Comparison of ENCODE assay signal across 7 mouse cellular contexts in genomic region chr9:123473377-123473776, GRCm38 (mm10). TPM values are rescaled to one million over a fixed set of nuclear protein-coding genes. Genes with fewer than 3 reads are reported as not detected.
DNase-seq lines count a peak whose midpoint lies in the region; ATAC-seq lines count a peak whose summit lies in the region.

No protein-coding gene starts in this region.

- H3K27ac ChIP-seq in heart, embryonic 16.5 days (ENCODE audit: low read length): peak overlapping the region; percentile 49
- H3K27ac ChIP-seq in kidney, embryonic 16.5 days (ENCODE audit: low read length): peak overlapping the region; percentile 27; the same call in 1 of the 2 replicates

- no peak overlapping the region for H3K9ac ChIP-seq in heart, embryonic 16.5 days (ENCODE audit: low read length)
- no peak overlapping the region for H3K9ac ChIP-seq in kidney, embryonic 16.5 days (replicated peaks; ENCODE audit: low read length)

- no peaks in the 10 kb centered on the region for H3K9me3 ChIP-seq in heart, embryonic 16.5 days (replicated peaks; ENCODE audit: control insufficient read depth, low read length)
- H3K9me3 ChIP-seq in kidney, embryonic 16.5 days (ENCODE audit: low read length): no peaks in the 10 kb centered on the region

- H3K4me1 ChIP-seq in heart, embryonic 16.5 days (ENCODE audit: control insufficient read depth, insufficient read depth, low read length): peaks cover 23% of the 10 kb centered on the region
- H3K4me1 ChIP-seq in kidney, embryonic 16.5 days (ENCODE audit: insufficient read depth, low read length): no peaks in the 10 kb centered on the region

- no peaks in the 10 kb centered on the region for H3K36me3 ChIP-seq in heart, embryonic 16.5 days (ENCODE audit: control insufficient read depth, insufficient read depth)
- H3K36me3 ChIP-seq in kidney, embryonic 16.5 days (ENCODE audit: insufficient read depth, low read length): no peaks in the 10 kb centered on the region

- no peak overlapping the region for H3K4me2 ChIP-seq in heart, embryonic 16.5 days (ENCODE audit: low read depth, low read length)
- no peak overlapping the region for H3K4me2 ChIP-seq in kidney, embryonic 16.5 days (replicated peaks; ENCODE audit: low read depth, low read length)

- no peak overlapping the region for H3K4me3 ChIP-seq in heart, embryonic 16.5 days (ENCODE audit: low read length)
- H3K4me3 ChIP-seq in kidney, embryonic 16.5 days (ENCODE audit: low read length): no peak overlapping the region

- no peak for DNase-seq in heart, adult 18-20 months
- peak; percentile 80 for DNase-seq in 3T3-L1 (ENCODE audit: low read depth, low spot score)
- peak; percentile 83 for DNase-seq in adipocyte (ENCODE audit: low spot score)
- DNase-seq in right cerebral cortex, postnatal 14 days: no peak
- no peak for DNase-seq in left cerebral cortex, adult 8-10 months (ENCODE audit: low spot score in 2 of 2)

- no peaks in the 10 kb centered on the region for H3K27me3 ChIP-seq in heart, embryonic 16.5 days (ENCODE audit: control insufficient read depth, insufficient read depth, low read length)
- no peaks in the 10 kb centered on the region for H3K27me3 ChIP-seq in kidney, embryonic 16.5 days (ENCODE audit: insufficient read depth, low read length)

- no peak for ATAC-seq in heart, embryonic 16.5 days (replicated peaks; ENCODE audit: extremely low read depth, insufficient read depth, low FRiP score)
- ATAC-seq in kidney, embryonic 16.5 days (ENCODE audit: low FRiP score, low TSS enrichment): peak; percentile 32; the same call in 1 of the 2 replicates

RNA-seq across cellular contexts. Expression of gene Limd1, which starts 5.1 kb away (rescaled TPM):
- polyA plus RNA-seq in heart, embryonic 16.5 days (2015; fragmentation: Nextera tagmentation; extraction: Ambion mirVana): 56.6 and 62.4 TPM in 2 replicates
- 10 to 100 TPM; 32.8 to 37.1 TPM for total RNA-seq in heart, adult 18-20 months (2021)
- polyA plus RNA-seq in kidney, embryonic 16.5 days (2015; fragmentation: Nextera tagmentation; extraction: Ambion mirVana): 55.7 and 58.1 TPM in 2 replicates
- 10 to 100 TPM in 1 of 4 experiments, 1 to 10 TPM in 3; 7.7 to 10.1 (median 8.0) TPM for total RNA-seq in left cerebral cortex, adult 8-10 months (2022)

RNA-seq across cellular contexts. Expression of gene Sacm1l, which starts 56.2 kb away (rescaled TPM):
- polyA plus RNA-seq in heart, embryonic 16.5 days (2015; fragmentation: Nextera tagmentation; extraction: Ambion mirVana): 48.0 and 51.6 TPM in 2 replicates
- total RNA-seq in heart, adult 18-20 months (2021): 10 to 100 TPM; 35.2 to 35.4 TPM
- polyA plus RNA-seq in kidney, embryonic 16.5 days (2015; fragmentation: Nextera tagmentation; extraction: Ambion mirVana): 63.8 and 68.7 TPM in 2 replicates
- 10 to 100 TPM; 60.6 to 65.9 (median 62.7) TPM for total RNA-seq in left cerebral cortex, adult 8-10 months (2022)

Comparison
In these comparisons a context has a peak if more than half of its experiments do, and no peak if none do; other contexts are left out.
1. DNase-seq: peak in 3T3-L1 (single experiment) and adipocyte (single experiment); none in heart, adult 18-20 months (0 of 2), right cerebral cortex, postnatal 14 days (single experiment) and left cerebral cortex, adult 8-10 months (0 of 2).